Mouse (Mus musculus) intestine, embryonic 14.5 days (tissue): ENCODE data around the gene Gnas. TPM values are rescaled to one million over a fixed set of nuclear protein-coding genes. Genes with fewer than 3 reads are reported as not detected.

Experiments used
- ATAC-seq: fragments of 200-750 bp; cut with Nextera tagmentation; replicated peaks from 2 replicates; pipeline ENCODE4 v1.8.0; 2017; ENCODE audit warnings: low read depth, moderate number of reproducible peaks, moderate TSS enrichment, moderate library complexity; ENCODE audit not compliant: low FRiP score, low TSS enrichment
- DNase-seq: peaks from one replicate; pipeline ENCODE4 v3.0.0-alpha.2; 2018; ENCODE audit warnings: low spot score
- H3K27ac ChIP-seq: fragments of 300-500 bp; sonication (generic); 2 replicates; pipeline ENCODE4 v1.5.1; 2014; ENCODE audit warnings: low read depth, mild to moderate bottlenecking, control low read depth
- H3K27me3 ChIP-seq: fragments of 300-500 bp; sonication (generic); replicated peaks from 2 replicates; pipeline ENCODE4 v1.6.1; 2014; ENCODE audit warnings: low read length, control low read depth; ENCODE audit not compliant: control insufficient read depth, insufficient read depth
- H3K36me3 ChIP-seq: fragments of 300-500 bp; sonication (generic); 2 replicates; pipeline ENCODE4 v1.6.1; 2014; ENCODE audit warnings: low read length, control low read depth; ENCODE audit not compliant: control insufficient read depth, insufficient read depth
- H3K4me1 ChIP-seq: fragments of 300-500 bp; sonication (generic); replicated peaks from 2 replicates; pipeline ENCODE4 v1.6.1; 2014; ENCODE audit warnings: low read length, control low read depth, mixed read lengths; ENCODE audit not compliant: control insufficient read depth, insufficient read depth
- H3K4me2 ChIP-seq: fragments of 300-500 bp; sonication (generic); 2 replicates; pipeline ENCODE4 v1.6.1; 2014; ENCODE audit warnings: low read length
- H3K4me3 ChIP-seq: fragments of 300-500 bp; sonication (generic); 2 replicates; pipeline ENCODE4 v1.5.1; 2014; ENCODE audit warnings: low read depth, low read length, control low read depth, mixed read lengths
- H3K9ac ChIP-seq: fragments of 300-500 bp; sonication (generic); 2 replicates; pipeline ENCODE4 v1.6.1; 2014; ENCODE audit warnings: mild to moderate bottlenecking, low read length
- H3K9me3 ChIP-seq: fragments of 300-500 bp; sonication (generic); 2 replicates; pipeline ENCODE4 v1.6.1; 2016; ENCODE audit warnings: low read length, control low read depth; ENCODE audit not compliant: control insufficient read depth
- WGBS: fragments of 180-500 bp; shearing (Covaris S2); extraction: QIAGEN DNeasy Blood & Tissue Kit; methylation state at CpG from one replicate; pipeline ENCODE4 v1.1.7; 2014; 5-methylcytosine and 5-hydroxymethylcytosine counted together
- polyA plus RNA-seq: library from polyadenylated mRNA; unstranded; fragments of >200 nt; fragmentation: Nextera tagmentation; extraction: Ambion mirVana; gene quantifications from 2 replicates; pipeline ENCODE4 v1.2.1, GENCODE M21; 2014

The Gnas gene
- polyA plus RNA-seq, 1 experiment from 2014 or later: 1,793 TPM

DNA sequence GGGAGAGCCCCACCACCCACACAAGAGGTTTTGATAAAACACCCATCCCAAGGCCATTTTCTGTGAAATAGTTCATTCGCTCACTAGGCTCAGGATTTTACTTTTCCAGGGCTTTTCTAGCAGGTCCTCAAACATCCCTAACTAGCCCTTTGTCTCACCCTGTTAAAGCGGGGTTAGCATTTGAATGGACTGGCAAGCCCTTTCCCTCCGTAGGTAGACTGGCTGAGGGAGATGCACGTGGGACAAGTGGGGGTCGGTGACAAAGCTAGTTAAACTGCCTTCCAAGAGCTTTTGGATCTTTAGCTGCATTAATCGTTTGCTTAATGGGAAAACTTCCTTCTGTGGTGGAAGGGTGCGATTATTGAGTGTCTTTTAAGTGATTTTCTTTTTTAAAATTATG is 3.8 kb downstream of the Gnas start:
- no peak for DNase-seq
- no peak for ATAC-seq
- Histone ChIP-seq H3K9me3 (peaks cover 31% of the 10 kb centered on the region), H3K9ac (no peak overlapping the region), H3K27ac (no peak overlapping the region), H3K4me2 (no peak overlapping the region; the same call in 1 of the 2 replicates), H3K27me3 (peaks cover 40% of the 10 kb centered on the region), H3K36me3 (peaks cover 71% of the 10 kb centered on the region), H3K4me1 (peaks cover 10% of the 10 kb centered on the region), H3K4me3 (no peak overlapping the region)
- WGBS: 49% methylated on average over 7 of the region's 7 CpGs

DNA sequence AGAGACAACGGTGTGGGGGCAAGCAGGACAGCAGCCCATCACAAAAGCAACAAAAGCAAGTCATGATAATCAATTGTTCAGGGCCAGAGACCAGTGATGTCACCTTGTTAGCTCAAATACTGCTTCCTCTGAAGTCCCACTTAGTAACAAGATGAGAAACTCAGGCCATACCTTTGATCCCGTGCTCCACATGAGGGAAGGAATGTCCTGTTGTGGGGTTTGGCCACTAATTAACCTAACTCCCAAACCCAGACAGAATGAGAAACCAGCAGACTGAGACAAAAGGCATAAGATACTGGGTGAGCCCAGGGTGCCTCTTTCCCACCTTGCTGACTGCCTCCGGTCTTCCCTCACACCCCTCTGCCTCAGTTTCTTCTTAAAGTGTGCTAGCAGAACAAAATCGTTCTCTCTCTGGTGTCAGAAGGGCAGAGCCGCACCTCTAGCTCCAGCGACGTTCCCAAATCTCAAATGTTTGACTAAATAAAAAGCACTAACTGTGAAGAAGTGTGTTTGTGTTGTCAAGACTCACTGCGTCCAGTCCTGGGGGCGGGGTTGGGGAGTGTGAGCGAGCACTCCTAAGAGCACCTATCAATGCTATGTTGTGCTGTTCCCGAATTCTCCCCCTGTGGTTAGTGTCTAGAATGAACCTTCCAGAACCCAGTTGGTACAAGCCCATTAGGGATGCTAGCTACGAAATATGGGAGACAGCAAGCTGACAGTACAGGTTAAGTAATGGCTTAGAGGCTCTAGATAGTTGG is 4.7 kb downstream of the Gnas start:
- Histone ChIP-seq H3K9ac (no peak overlapping the region), H3K4me3 (no peak overlapping the region), H3K27ac (no peak overlapping the region), H3K4me2 (no peak overlapping the region), H3K4me1 (peaks cover 16% of the 10 kb centered on the region), H3K9me3 (peaks cover 30% of the 10 kb centered on the region), H3K27me3 (peaks cover 40% of the 10 kb centered on the region), H3K36me3 (peaks cover 62% of the 10 kb centered on the region)
- no peak for DNase-seq
- WGBS: 46% methylated on average over 12 of the region's 12 CpGs
- ATAC-seq: no peak

DNA sequence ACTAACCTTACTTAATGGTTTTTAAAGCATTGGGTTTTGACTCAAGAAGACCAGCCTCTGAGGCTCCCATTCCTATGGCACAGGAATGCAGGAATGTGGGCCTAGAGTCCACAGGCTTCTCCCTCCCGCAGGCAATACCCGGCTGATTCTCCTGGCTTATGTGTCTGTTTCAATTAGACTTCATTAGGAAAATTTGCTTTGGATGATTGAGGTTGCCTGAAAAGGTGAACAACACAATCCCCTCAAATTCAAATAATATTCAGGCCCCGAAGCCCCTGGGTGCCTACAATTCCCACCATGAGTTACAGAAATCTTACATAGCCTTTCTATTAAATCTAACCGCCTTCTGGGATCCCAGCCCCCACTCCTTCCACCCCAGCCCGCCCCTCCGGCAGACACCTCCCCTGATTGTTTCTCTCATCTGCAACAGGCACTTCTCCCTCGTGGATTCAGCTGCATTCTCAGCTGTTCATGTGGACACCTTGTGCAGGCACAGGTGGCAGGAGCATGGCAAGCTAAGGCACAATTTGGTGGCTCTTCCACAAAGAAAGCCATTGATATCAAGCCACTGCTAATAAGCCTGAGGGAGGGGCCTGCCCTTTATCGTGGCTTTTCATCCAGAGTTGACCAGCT is 7.0 kb downstream of the Gnas start:
- peaks cover 16% of the 10 kb centered on the region for H3K4me1 ChIP-seq
- no peak for ATAC-seq
- 64% methylated on average over 8 of the region's 8 CpGs for WGBS
- H3K27me3 ChIP-seq: peaks cover 23% of the 10 kb centered on the region
- H3K36me3 ChIP-seq: peaks cover 39% of the 10 kb centered on the region
- H3K4me2 ChIP-seq: peak overlapping the region; percentile 56
- H3K9me3 ChIP-seq: peaks cover 24% of the 10 kb centered on the region
- no peak overlapping the region for H3K27ac ChIP-seq
- H3K4me3 ChIP-seq: peak overlapping the region; percentile 13
- DNase-seq: no peak
- no peak overlapping the region for H3K9ac ChIP-seq

DNA sequence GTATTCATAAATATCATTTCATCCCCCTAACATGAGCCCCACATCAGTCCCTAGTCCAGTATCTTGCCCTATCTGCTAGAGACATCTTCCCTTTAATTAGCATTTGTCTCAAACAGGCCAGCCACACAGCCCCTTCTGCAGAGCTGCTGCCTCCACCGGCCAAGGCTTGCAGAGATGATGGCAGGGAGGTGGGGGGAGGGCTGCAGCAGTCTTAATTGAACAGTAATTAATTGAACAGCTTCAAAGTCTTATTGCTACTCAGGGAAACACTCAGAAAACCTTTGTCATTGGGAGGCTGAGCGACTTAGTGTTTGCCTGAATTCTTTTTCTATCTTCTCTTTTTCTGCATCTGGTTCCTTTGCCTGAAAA is 7.5 kb downstream of the Gnas start:
- Histone ChIP-seq H3K27ac (no peak overlapping the region), H3K4me1 (peaks cover 16% of the 10 kb centered on the region), H3K4me2 (peak overlapping the region; percentile 56), H3K27me3 (peaks cover 18% of the 10 kb centered on the region), H3K36me3 (peaks cover 34% of the 10 kb centered on the region), H3K9ac (no peak overlapping the region), H3K4me3 (peak overlapping the region; percentile 13; the same call in 1 of the 2 replicates), H3K9me3 (peaks cover 22% of the 10 kb centered on the region)
- no peak for ATAC-seq
- WGBS: 59% methylated on average over 2 of the region's 2 CpGs
- no peak for DNase-seq

DNA sequence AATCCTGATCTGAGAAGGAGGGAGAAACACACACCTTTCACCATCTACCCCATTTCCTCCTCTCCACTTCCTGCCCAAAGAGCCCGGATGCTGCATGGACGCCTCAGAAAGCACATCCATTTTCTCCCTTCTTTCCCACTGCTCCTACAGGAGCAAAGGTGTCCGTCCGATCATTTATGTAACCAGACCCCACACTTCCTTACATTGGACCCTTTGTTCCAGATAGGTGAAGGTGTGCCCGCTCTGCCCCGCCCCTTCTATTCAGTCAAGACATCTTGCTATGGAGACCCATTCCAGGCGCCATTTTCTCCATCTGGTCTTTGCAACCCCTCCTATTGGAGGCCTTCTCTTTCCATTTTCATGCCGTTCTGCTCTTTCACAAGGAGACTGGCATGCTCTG is 10.3 kb downstream of the Gnas start:
- Histone ChIP-seq H3K27me3 (peaks cover 18% of the 10 kb centered on the region), H3K36me3 (peaks cover 15% of the 10 kb centered on the region; the same call in 1 of the 2 replicates), H3K4me1 (peaks cover 16% of the 10 kb centered on the region), H3K4me2 (peak overlapping the region; percentile 56), H3K9ac (peak overlapping the region; percentile 72), H3K27ac (peak overlapping the region; percentile 82), H3K4me3 (peak overlapping the region; percentile 67), H3K9me3 (peaks cover 46% of the 10 kb centered on the region)
- WGBS: 47% methylated on average over 8 of the region's 8 CpGs
- ATAC-seq (no peak), DNase-seq (no peak)

DNA sequence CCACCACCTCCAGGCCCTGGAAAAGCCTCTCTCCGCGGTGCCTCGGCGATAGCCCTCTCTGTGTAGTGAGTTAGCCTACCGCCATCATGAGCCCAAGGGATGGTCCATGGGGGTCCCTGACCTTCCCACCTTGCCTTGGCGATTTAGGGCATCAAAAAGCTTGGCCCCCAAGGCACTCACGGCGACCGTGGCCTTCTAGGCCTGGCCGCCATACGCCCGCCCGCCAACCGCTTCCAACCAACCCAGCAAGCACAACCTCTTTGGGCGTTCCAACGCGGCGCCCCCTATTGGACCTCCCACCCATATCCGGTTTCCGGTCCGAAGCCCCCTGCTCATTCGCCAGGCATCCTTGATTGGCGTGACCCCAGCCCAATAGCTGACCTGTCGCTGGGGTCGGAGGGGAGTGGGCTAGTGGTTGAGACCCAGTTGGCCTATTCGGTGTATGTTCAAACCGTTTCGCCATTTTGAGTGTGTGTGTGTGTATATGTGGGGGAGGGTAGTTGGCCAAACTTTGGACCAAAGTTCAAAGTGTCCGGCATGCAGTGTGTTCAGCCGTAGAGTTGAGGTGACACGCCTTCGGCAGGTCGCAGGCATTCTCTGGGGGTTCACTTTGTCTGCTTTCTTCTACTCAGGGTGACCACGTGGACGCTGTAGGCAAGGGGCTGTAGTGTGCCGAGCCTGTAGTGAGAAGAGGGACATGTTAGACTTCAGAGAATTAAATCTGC is 11.2 kb downstream of the Gnas start:
- peaks cover 26% of the 10 kb centered on the region for H3K27me3 ChIP-seq
- H3K4me3 ChIP-seq: peak overlapping the region; percentile 67
- peaks cover 10% of the 10 kb centered on the region; the same call in 1 of the 2 replicates for H3K36me3 ChIP-seq
- H3K9ac ChIP-seq: peak overlapping the region; percentile 72
- DNase-seq: peak; percentile 91
- peaks cover 16% of the 10 kb centered on the region for H3K4me1 ChIP-seq
- ATAC-seq: peak; percentile 88
- H3K27ac ChIP-seq: peak overlapping the region; percentile 82
- 53% methylated on average over 36 of the region's 36 CpGs for WGBS
- peaks cover 55% of the 10 kb centered on the region for H3K9me3 ChIP-seq
- H3K4me2 ChIP-seq: peak overlapping the region; percentile 60

DNA sequence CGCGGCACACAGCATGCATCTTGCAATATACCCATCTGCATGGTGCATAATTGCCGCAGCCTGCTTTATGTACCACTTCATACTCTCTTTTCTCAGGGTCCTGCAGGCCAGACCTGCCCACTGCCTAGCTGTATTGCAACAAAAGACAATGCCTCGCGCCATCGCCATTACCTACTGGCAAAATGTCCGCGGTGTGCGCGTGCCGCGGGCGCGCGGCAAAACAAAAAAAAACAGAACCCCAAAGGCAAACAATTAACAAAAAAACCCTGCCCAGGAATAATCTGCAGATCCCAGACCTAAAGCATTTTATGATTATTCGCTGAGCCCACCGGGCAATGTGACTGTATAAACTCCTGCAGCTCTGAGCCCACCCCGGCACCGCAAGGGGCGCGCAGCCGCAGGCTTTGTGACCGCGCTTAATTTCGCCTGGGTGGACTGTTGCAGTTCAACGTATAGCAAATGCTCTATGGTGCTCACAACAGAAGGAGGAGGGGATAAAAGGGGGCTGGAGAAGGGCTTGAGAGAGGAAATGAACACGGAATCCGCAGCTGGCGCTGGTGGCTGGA is 11.9 kb downstream of the Gnas start:
- Histone ChIP-seq H3K4me1 (peaks cover 14% of the 10 kb centered on the region; the same call in 1 of the 2 replicates), H3K4me3 (peak overlapping the region; percentile 67), H3K4me2 (peak overlapping the region; percentile 60), H3K27ac (peak overlapping the region; percentile 12; the same call in 1 of the 2 replicates), H3K9ac (peak overlapping the region; percentile 32), H3K27me3 (peaks cover 27% of the 10 kb centered on the region), H3K9me3 (peaks cover 62% of the 10 kb centered on the region), H3K36me3 (peaks cover 6% of the 10 kb centered on the region; the same call in 1 of the 2 replicates)
- DNase-seq: no peak
- peak; percentile 3; the same call in 1 of the 2 replicates for ATAC-seq
- WGBS: 51% methylated on average over 29 of the region's 29 CpGs

DNA sequence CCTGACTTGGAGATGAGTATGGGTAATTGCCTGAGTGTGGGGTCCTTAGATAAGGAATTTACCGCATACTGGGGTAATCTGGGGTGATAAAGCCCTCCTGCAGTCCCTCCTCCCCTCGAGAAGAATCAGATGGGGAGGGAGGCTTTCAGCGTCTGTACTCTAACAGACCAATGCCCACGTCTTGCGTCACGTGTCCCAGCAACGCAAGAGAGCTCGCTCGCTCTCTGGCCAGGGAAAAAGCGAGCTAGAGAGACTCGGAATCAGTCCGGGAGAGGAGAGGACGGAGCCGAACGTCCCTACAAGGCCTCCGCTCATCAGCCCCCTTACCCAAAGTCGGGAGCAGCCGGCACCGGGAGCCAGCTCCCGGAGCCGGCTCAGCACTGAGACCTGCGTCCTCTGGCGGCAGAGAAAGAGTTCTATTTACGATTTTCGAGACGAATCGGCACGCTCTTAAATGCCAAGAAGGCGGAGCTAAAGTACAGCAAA is 13.0 kb downstream of the Gnas start:
- peak; percentile 83 for DNase-seq
- peaks cover 6% of the 10 kb centered on the region; the same call in 1 of the 2 replicates for H3K4me1 ChIP-seq
- H3K4me2 ChIP-seq: peak overlapping the region; percentile 60
- ATAC-seq: no peak
- H3K4me3 ChIP-seq: 0 out of 2 replicates have a peak overlapping the region, but pooled peaks have one; percentile 4
- peaks cover 64% of the 10 kb centered on the region for H3K9me3 ChIP-seq
- no peak overlapping the region for H3K27ac ChIP-seq
- no peak overlapping the region for H3K9ac ChIP-seq
- no peaks in the 10 kb centered on the region for H3K36me3 ChIP-seq
- H3K27me3 ChIP-seq: peaks cover 27% of the 10 kb centered on the region
- WGBS: 41% methylated on average over 29 of the region's 29 CpGs
